Mouse (Mus musculus): Measurements from ENCODE around the gene Dpm1. TPM values are rescaled to one million over a fixed set of nuclear protein-coding genes. Genes with fewer than 3 reads are reported as not detected.

The Dpm1 gene
- polyA plus RNA-seq, 1 experiment: 686 TPM

DNA sequence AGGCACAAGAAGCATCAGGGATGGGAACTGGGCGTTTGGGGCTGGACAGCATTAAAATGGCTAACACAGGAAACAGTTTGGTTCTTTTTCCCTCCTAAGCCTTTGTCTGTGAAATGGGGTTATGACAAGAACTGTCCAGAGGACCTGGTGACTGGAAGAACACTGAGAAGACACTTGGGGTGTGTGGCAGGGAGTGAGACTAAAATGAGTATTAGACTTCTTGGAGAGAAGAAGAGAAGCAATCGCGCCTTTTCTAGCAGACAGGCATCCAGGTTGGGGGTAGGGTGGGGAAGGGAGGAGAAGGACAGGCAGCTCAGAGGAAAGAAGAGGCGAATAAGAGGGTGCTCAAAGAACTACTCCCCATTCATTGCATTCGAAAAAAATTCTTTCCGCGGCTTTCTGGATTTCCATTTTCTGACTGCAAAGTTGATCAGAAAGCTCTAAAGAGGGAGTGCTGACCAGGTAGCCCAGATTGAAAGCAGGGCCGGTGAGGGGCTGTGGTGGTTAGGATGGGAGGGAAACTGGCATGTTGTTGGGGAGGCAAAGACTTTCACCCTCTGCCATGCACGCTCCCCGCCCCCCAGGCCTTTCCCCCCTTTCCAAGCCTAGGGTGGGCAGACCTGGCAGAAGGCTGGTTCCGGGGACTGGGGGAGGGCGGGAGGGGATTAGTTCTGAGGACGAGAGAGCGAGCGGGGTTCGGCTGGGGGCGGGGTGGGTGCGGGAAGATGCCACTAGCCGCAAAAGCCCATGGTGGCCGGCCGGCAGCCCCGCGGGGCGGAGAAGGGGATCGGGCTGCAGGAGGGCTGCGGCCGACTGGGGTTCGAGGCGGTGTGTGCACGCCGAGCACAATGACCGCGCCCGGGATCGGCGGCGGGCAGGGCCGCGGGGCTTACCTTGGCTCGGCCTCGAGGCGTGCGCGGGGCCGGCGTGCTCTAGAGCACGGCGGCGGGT is 24.4 kb downstream of the Dpm1 start:
- Histone ChIP-seq H3K27ac (ENCODE audit: insufficient read depth, low read depth, low read length) (peak overlapping the region; percentile 92), H3K4me1 (ENCODE audit: control insufficient read depth, insufficient read depth, low read length) (peaks cover 8% of the 10 kb centered on the region), H3K4me3 (ENCODE audit: insufficient read depth, low read depth, low read length) (peak overlapping the region; percentile 92)
- no peak for TF ChIP-seq CTCF (IDR thresholded peaks at IDR 0.05; ENCODE audit: insufficient read depth, low read depth, low read length)
- TF ChIP-seq POLR2A (IDR thresholded peaks at IDR 0.05; ENCODE audit: insufficient read depth, low read depth, low read length): 0 out of 2 replicates have a peak, but pooled peaks have one; percentile 11
- under 1% methylated on average over 48 of the region's 49 CpGs for WGBS

DNA sequence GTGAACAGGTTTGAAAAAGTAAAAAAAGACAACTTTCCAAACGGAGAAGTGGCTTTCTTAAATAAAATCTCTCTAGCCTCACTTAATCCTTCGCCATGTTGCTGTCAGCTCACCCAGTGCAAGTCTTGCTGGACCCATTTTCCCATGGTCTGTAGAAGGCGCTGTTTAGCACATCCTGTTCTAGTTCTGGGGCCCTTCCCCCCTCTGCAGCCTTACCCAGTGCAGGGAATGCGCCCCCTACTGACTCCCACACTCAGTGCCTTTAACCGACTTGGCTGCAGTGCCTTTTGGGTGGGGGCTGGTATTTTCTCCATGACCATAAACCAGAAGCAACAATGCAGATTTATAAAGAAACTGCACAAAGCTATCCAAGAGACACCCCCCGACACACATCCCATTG is 25.1 kb downstream of the Dpm1 start:
- TF ChIP-seq POLR2A (IDR thresholded peaks at IDR 0.05; ENCODE audit: insufficient read depth, low read depth, low read length): no peak
- peak; percentile 93 for TF ChIP-seq CTCF (IDR thresholded peaks at IDR 0.05; ENCODE audit: insufficient read depth, low read depth, low read length)
- WGBS: 2% methylated on average over 6 of the region's 6 CpGs
- no peak overlapping the region for H3K27ac ChIP-seq (ENCODE audit: insufficient read depth, low read depth, low read length)

DNA sequence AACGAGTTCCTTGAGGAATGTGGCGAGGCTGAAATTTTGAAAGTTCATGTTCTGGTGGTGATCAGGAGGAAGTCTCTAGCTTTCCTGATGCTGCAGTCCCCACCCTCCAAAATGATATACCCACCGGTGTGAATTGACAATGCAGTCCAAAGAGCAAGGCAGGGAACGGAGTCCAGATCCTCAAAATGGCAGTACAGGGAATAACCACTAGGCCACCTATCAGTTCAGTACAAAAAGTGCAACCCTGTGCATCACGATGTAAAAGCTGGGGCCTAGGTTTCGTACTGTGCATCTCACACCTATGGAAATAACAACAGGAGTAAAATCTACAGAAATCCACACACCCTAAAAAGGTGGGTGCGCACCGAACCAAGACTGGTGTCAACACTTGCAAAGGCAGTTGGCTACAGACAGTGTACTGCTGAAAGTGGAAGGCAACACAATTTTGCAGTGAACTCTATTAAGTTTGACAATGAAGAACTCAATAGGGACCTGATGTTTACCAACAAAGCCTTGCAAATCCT is 25.9 kb downstream of the Dpm1 start:
- H3K4me3 ChIP-seq (ENCODE audit: insufficient read depth, low read depth, low read length): peak overlapping the region; percentile 92; the same call in 1 of the 2 replicates
- no peak overlapping the region for H3K27ac ChIP-seq (ENCODE audit: insufficient read depth, low read depth, low read length)
- WGBS: 47% methylated on average over 8 of the region's 8 CpGs
- H3K4me1 ChIP-seq (ENCODE audit: control insufficient read depth, insufficient read depth, low read length): peaks cover 12% of the 10 kb centered on the region
- no peak for TF ChIP-seq CTCF (IDR thresholded peaks at IDR 0.05; ENCODE audit: insufficient read depth, low read depth, low read length)
- no peak for TF ChIP-seq POLR2A (IDR thresholded peaks at IDR 0.05; ENCODE audit: insufficient read depth, low read depth, low read length)

More for the DNA sequence above, 25.1 kb downstream of the Dpm1 start:
- peak overlapping the region; percentile 92 for H3K4me3 ChIP-seq (ENCODE audit: insufficient read depth, low read depth, low read length)
- peaks cover 8% of the 10 kb centered on the region for H3K4me1 ChIP-seq (ENCODE audit: control insufficient read depth, insufficient read depth, low read length)

DNA sequence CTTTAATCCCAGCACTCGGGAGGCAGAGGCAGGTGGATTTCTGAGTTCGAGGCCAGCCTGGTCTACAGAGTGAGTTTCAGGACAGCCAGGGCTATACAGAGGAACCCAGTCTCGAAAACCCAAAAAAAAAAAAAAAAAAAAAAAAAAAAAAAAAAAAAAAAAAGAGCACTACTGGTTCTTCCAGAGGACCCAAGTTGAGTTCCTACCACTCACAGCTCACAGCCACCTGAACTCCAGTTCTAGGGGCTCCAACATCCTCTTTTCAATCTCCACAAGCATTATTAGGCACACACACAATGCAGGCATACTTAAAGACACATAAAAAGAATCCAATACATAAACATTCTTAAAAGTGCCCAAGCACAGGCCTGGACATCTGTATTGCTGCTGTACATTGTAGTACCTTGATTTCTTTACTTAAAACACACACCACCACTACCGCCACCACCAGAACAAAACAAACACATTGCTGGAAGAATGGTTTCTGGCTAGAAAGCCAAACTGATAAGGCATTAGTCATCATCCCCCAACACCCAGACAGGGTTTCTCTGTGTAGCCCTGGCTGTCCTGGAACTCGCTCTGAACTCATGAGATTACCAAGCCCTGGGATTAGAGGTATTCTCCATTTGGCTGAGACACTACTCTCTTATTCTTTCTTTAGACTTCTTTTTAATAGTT is 30.2 kb downstream of the Dpm1 start:
- TF ChIP-seq POLR2A (IDR thresholded peaks at IDR 0.05; ENCODE audit: insufficient read depth, low read depth, low read length) (no peak), CTCF (IDR thresholded peaks at IDR 0.05; ENCODE audit: insufficient read depth, low read depth, low read length) (no peak)
- Histone ChIP-seq H3K4me1 (ENCODE audit: control insufficient read depth, insufficient read depth, low read length) (peaks cover 11% of the 10 kb centered on the region; the same call in 1 of the 2 replicates), H3K27ac (ENCODE audit: insufficient read depth, low read depth, low read length) (no peak overlapping the region), H3K4me3 (ENCODE audit: insufficient read depth, low read depth, low read length) (no peak overlapping the region)
- WGBS: 70% methylated on average over 4 of the region's 5 CpGs

DNA sequence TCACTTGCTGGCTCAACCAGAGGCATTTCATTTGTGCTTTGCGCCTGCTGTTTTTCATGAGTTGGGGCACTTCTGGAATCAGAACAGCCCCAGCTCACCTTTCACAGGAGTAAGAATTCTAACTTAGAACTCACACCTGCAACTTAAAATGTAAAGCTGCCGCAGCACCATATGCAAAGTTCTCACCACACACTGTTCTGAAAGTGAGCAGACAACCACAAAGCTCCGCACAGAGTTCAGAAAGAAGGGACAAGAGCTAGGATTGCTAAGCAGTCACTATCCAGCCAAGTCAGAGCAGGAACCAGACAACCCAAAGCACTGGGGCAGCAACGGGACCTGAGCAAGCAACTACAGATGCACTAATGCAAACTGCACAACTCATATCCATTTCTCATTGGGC is 30.9 kb downstream of the Dpm1 start:
- TF ChIP-seq CTCF (IDR thresholded peaks at IDR 0.05; ENCODE audit: insufficient read depth, low read depth, low read length) (no peak), POLR2A (IDR thresholded peaks at IDR 0.05; ENCODE audit: insufficient read depth, low read depth, low read length) (no peak)
- no peak overlapping the region for H3K27ac ChIP-seq (ENCODE audit: insufficient read depth, low read depth, low read length)
- 53% methylated on average over 4 of the region's 4 CpGs for WGBS
- peaks cover 9% of the 10 kb centered on the region; the same call in 1 of the 2 replicates for H3K4me1 ChIP-seq (ENCODE audit: control insufficient read depth, insufficient read depth, low read length)
- no peak overlapping the region for H3K4me3 ChIP-seq (ENCODE audit: insufficient read depth, low read depth, low read length)

DNA sequence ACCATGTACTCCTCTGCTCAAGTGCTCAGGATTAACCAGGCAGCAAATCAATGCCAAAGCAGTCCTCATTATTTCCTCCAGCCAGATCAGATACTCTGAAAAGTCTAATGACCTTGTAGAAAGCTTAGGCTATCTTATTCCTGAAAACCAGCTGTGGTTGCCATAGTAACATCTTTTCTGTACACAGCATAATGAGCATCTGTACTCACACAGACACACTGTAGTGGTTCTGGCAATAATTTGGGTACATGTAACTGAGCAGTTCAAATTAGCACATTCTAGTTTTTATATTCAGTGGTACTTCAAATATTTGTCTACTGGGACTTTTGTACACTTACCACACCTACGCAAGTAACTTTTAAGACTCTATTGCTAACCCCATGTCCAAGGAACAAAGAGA is 32.0 kb downstream of the Dpm1 start:
- 49% methylated on average over 1 of the region's 1 CpGs for WGBS
- Histone ChIP-seq H3K4me1 (ENCODE audit: control insufficient read depth, insufficient read depth, low read length) (peaks cover 7% of the 10 kb centered on the region; the same call in 1 of the 2 replicates), H3K4me3 (ENCODE audit: insufficient read depth, low read depth, low read length) (no peak overlapping the region), H3K27ac (ENCODE audit: insufficient read depth, low read depth, low read length) (no peak overlapping the region)
- TF ChIP-seq CTCF (IDR thresholded peaks at IDR 0.05; ENCODE audit: insufficient read depth, low read depth, low read length) (no peak), POLR2A (IDR thresholded peaks at IDR 0.05; ENCODE audit: insufficient read depth, low read depth, low read length) (no peak)

DNA sequence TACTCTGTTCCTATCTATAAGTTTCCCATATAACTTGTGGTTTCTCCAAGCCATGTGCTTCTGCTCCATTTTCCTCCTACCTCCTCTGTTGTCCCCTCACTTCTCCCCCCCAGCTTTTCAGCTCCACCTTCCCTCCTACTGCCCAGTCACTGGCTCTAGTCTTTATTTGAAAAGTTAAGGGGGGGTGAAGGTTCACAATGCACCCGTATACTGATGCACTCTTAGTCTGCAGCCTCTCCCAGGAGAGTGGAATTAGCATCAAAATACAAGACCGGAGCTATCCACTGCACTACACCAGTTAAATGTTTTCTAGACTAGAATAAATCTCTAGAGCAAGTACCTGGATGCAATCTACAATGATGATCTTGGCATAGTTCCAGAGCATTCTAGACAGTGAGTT is 34.7 kb downstream of the Dpm1 start:
- 24% methylated on average over 2 of the region's 2 CpGs for WGBS
- TF ChIP-seq POLR2A (IDR thresholded peaks at IDR 0.05; ENCODE audit: insufficient read depth, low read depth, low read length) (no peak), CTCF (IDR thresholded peaks at IDR 0.05; ENCODE audit: insufficient read depth, low read depth, low read length) (no peak)
- Histone ChIP-seq H3K4me3 (ENCODE audit: insufficient read depth, low read depth, low read length) (no peak overlapping the region), H3K4me1 (ENCODE audit: control insufficient read depth, insufficient read depth, low read length) (peaks cover 11% of the 10 kb centered on the region), H3K27ac (ENCODE audit: insufficient read depth, low read depth, low read length) (no peak overlapping the region)

DNA sequence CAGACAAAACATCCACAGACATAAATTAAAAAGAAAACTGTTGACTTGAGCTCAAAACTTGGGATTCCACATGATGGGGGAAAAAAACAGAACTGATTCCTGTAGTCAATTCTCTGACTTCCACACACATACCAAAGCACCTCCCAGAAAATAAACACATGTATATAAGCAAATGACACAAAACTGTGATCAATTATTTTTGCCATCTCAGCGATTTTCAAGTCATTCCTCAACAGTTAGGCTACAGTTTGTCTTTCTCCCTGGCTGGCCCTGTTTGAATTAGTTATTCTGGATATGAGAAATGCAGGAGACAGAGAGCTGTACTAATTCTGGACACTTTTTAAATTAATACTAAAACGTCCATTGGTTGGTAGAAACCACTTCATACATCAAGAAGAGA is 36.7 kb downstream of the Dpm1 start:
- WGBS: 56% methylated on average over 2 of the region's 2 CpGs
- no peak overlapping the region for H3K27ac ChIP-seq (ENCODE audit: insufficient read depth, low read depth, low read length)
- H3K4me3 ChIP-seq (ENCODE audit: insufficient read depth, low read depth, low read length): no peak overlapping the region
- TF ChIP-seq POLR2A (IDR thresholded peaks at IDR 0.05; ENCODE audit: insufficient read depth, low read depth, low read length) (no peak), CTCF (IDR thresholded peaks at IDR 0.05; ENCODE audit: insufficient read depth, low read depth, low read length) (no peak)
- H3K4me1 ChIP-seq (ENCODE audit: control insufficient read depth, insufficient read depth, low read length): peaks cover 8% of the 10 kb centered on the region
